Mouse (Mus musculus): ENCODE measurements around the gene Krtap28-13.

Krtap28-13 gene

GRCm38 (mm10) chr1:83091268-83091667 lies 30.5 kb downstream of the Krtap28-13 start:
- DNase-seq (ENCODE audit: low spot score in 2 of 2), result no peak

GRCm38 (mm10) chr1:83096935-83097334 lies 36.2 kb downstream of the Krtap28-13 start:
- no peak for DNase-seq (ENCODE audit: low spot score in 2 of 2)

GRCm38 (mm10) chr1:83099160-83099559 lies 38.4 kb downstream of the Krtap28-13 start:
- DNase-seq (ENCODE audit: low spot score in 2 of 2), result no peak

- DNase-seq (ENCODE audit: low spot score in 2 of 2), result no peak
Measured at GRCm38 (mm10) chr1:83099580-83100137, 38.9 kb downstream of the Krtap28-13 start.

GRCm38 (mm10) chr1:83101891-83102290 lies 41.2 kb downstream of the Krtap28-13 start:
- no peak for DNase-seq (ENCODE audit: low spot score in 2 of 2)

- no peak for DNase-seq (ENCODE audit: low spot score in 2 of 2)
Measured at GRCm38 (mm10) chr1:83105464-83105863, 44.7 kb downstream of the Krtap28-13 start.

- no peak for DNase-seq (ENCODE audit: low spot score in 2 of 2)
Measured at GRCm38 (mm10) chr1:83107410-83107978, 46.8 kb downstream of the Krtap28-13 start.

GRCm38 (mm10) chr1:83110992-83111391 lies 50.3 kb downstream of the Krtap28-13 start:
- DNase-seq (ENCODE audit: low spot score in 2 of 2), result no peak
